Mouse (Mus musculus) C2C12 (cell line): ENCODE results near the gene Pdpk1.
A peak's percentile ranks its signal among the peaks of the same experiment; 100 is the strongest.

Experiments
- CEBPB ChIP-seq: IDR thresholded peaks from one replicate; pipeline ENCODE4 v1.6.1; 2011; ENCODE audit warnings: low read depth, mild to moderate bottlenecking, control low read depth, moderate library complexity
- CTCF ChIP-seq: IDR thresholded peaks from one replicate; pipeline ENCODE4 v1.5.1; 2011; ENCODE audit not compliant: control insufficient read depth, insufficient read depth, insufficient read length
- MAX ChIP-seq: IDR thresholded peaks from one replicate; pipeline ENCODE4 v1.6.1; 2011; ENCODE audit warnings: mild to moderate bottlenecking, control low read depth
- MYOD1 ChIP-seq: IDR thresholded peaks from one replicate; pipeline ENCODE4 v1.6.1; 2011; ENCODE audit warnings: low read depth; ENCODE audit not compliant: control insufficient read depth, insufficient read length
- USF1 ChIP-seq: IDR thresholded peaks from one replicate; pipeline ENCODE4 v1.6.1; 2011; ENCODE audit warnings: low read depth, mild to moderate bottlenecking, control low read depth, moderate library complexity

GRCm38 (mm10) chr17:24163176-24163962, 12.6 kb upstream of the Pdpk1 start, which contains the start of gene Amdhd2:
- TF ChIP-seq CTCF (no peak), USF1 (peak; percentile 87), MAX (peak; percentile 17), MYOD1 (no peak), CEBPB (no peak)
